Mouse (Mus musculus) bone marrow macrophage, adult 2 months (primary cell): ENCODE measurements around the gene Cbfa2t3.

Experiments used
- CTCF ChIP-seq: IDR thresholded peaks from 2 replicates; pipeline ENCODE4 v1.5.1; 2012; ENCODE audit warnings: low read depth, mild to moderate bottlenecking, low read length, moderate library complexity
- POLR2A ChIP-seq: IDR thresholded peaks from 2 replicates; pipeline ENCODE4 v1.6.1; 2012; ENCODE audit warnings: mild to moderate bottlenecking, low read depth, low read length, borderline replicate concordance

DNA sequence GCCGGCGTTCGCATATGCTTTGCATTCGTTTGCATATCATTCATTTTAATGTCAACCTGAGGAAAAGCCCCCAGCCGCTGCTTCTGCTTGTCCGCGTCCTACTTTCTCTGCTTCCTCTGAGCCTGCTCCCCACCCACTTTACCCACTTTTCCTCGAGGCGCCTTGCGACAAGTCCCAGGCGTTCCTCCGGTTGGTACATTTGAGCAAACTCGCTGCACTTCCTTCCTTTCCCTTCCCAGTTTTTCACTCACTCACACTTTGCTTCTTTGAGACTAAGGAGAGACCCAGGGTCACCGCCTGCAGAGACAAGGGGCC, 20.1 kb downstream of the Cbfa2t3 start:
- TF ChIP-seq CTCF (0 out of 2 replicates have a peak, but pooled peaks have one; percentile 3), POLR2A (no peak)
